Mouse (Mus musculus): ENCODE measurements at regions not wholly inside any gene's neighbourhood (a gene's known extent, or its start where the extent isn't known, plus 50 kb on each side); places are given as distances from the start of the nearest gene placed in this dataset.

- TF ChIP-seq RAD21 (IDR thresholded peaks at IDR 0.05; ENCODE audit: low read depth, low read length) (no peak), CTCF (IDR thresholded peaks at IDR 0.05 in 2 of 3, conservative IDR thresholded peaks at IDR 0.05 in 1 of 3; ENCODE audit: control insufficient read depth in 1 of 3, insufficient read depth in 1 of 3, low read depth in 2 of 3, low read length in 3 of 3, poor library complexity in 1 of 3, severe bottlenecking in 1 of 3) (no peak)
These were observed 251.1 kb downstream of the Rwdd3 start for GRCm38 (mm10) chr3:120920351-120920750.

All from MEL (cell line).